8 mouse cellular contexts compared by ENCODE assay signal in genomic region chr11:67897064-67897560, GRCm38 (mm10). TPM values are rescaled to one million over a fixed set of nuclear protein-coding genes. Genes with fewer than 3 reads are reported as not detected.
DNase-seq lines count a peak whose midpoint lies in the region; ATAC-seq and TF ChIP-seq lines count a peak whose summit lies in the region.

No protein-coding gene starts in this region.

- H3K4me2 ChIP-seq in heart, embryonic 12.5 days: no peak overlapping the region; the same call in 1 of the 2 replicates
- H3K4me2 ChIP-seq in liver, postnatal 0 days (ENCODE audit: low read depth, low read length): no peak overlapping the region

- peak overlapping the region; percentile 44; the same call in 1 of the 2 replicates for H3K27ac ChIP-seq in heart, embryonic 12.5 days (ENCODE audit: poor library complexity, severe bottlenecking)
- no peak overlapping the region for H3K27ac ChIP-seq in liver, postnatal 0 days (ENCODE audit: low read depth)

- H3K36me3 ChIP-seq in heart, embryonic 12.5 days: no peaks in the 10 kb centered on the region
- H3K36me3 ChIP-seq in liver, postnatal 0 days (replicated peaks; ENCODE audit: insufficient read depth, low read length): no peaks in the 10 kb centered on the region

- no peaks in the 10 kb centered on the region for H3K27me3 ChIP-seq in heart, embryonic 12.5 days (replicated peaks)
- no peaks in the 10 kb centered on the region for H3K27me3 ChIP-seq in liver, postnatal 0 days (ENCODE audit: insufficient read depth, low read length)

- peak; percentile 82 for ATAC-seq in common myeloid progenitor, adult 5-6 weeks (replicated peaks; ENCODE audit: low read depth, poor library complexity, severe bottlenecking)
- ATAC-seq in heart, embryonic 12.5 days (ENCODE audit: insufficient number of reproducible peaks, low FRiP score): peak; percentile 75
- peak; percentile 72 for ATAC-seq in liver, postnatal 0 days

- no peak overlapping the region for H3K9ac ChIP-seq in heart, embryonic 12.5 days
- H3K9ac ChIP-seq in liver, postnatal 0 days (replicated peaks): no peak overlapping the region

- peak; percentile 83 for TF ChIP-seq CTCF in liver, postnatal 0 days (IDR thresholded peaks at IDR 0.05; ENCODE audit: low read depth)

- TF ChIP-seq EP300 in liver, postnatal 0 days (IDR thresholded peaks at IDR 0.05; ENCODE audit: low read depth): no peak

- WGBS in heart, embryonic 12.5 days: 36% methylated on average over 8 of the region's 8 CpGs
- WGBS in liver, postnatal 0 days (ENCODE audit: insufficient replicate concordance): 47% methylated on average over 8 of the region's 8 CpGs

- H3K4me1 ChIP-seq in heart, embryonic 12.5 days (replicated peaks): peaks cover 7% of the 10 kb centered on the region
- H3K4me1 ChIP-seq in liver, postnatal 0 days (ENCODE audit: insufficient read depth): no peaks in the 10 kb centered on the region

- DNase-seq in CD4-positive helper T cell, adult 2 months (ENCODE audit: low read depth, low spot score): peak; percentile 30
- peak; percentile 30 for DNase-seq in R1 (ENCODE audit: low read depth, low spot score)
- DNase-seq in kidney, postnatal 10 days: peak; percentile 80
- DNase-seq in liver, postnatal 0 days: peak; percentile 67
- peak; percentile 70 for DNase-seq in retina, postnatal 1 day
- peak; percentile 55 to 79 for DNase-seq in urinary bladder, postnatal 36 days (ENCODE audit: low spot score in 2 of 2)

- H3K9me3 ChIP-seq in heart, embryonic 12.5 days (replicated peaks): no peaks in the 10 kb centered on the region
- H3K9me3 ChIP-seq in liver, postnatal 0 days (ENCODE audit: low read length): no peaks in the 10 kb centered on the region

- no peak overlapping the region for H3K4me3 ChIP-seq in heart, embryonic 12.5 days
- H3K4me3 ChIP-seq in liver, postnatal 0 days (ENCODE audit: low read depth, low read length): no peak overlapping the region

RNA-seq across cellular contexts. Expression of gene Usp43, which starts 24.8 kb away (rescaled TPM):
- not detected in 2 replicates for total RNA-seq in common myeloid progenitor, adult 5-6 weeks (2017)
- polyA plus RNA-seq in heart, embryonic 12.5 days (2016; fragmentation: Nextera tagmentation; extraction: Ambion mirVana): 0.60 TPM in 2 replicates
- polyA plus RNA-seq in liver, postnatal 0 days (2015; fragmentation: Nextera tagmentation; extraction: Ambion mirVana): not detected in 2 replicates

Comparison
In these comparisons a context has a peak if more than half of its experiments do, and no peak if none do; other contexts are left out.
1. DNase-seq: peak in every context shown above with its lines; median percentile 80 in kidney, postnatal 10 days; 70 in retina, postnatal 1 day; 67 in liver, postnatal 0 days; 67 in urinary bladder, postnatal 36 days; 30 in CD4-positive helper T cell, adult 2 months; 30 in R1.